Mouse (Mus musculus): ENCODE measurements around the gene Olfr975. TPM values are rescaled to one million over a fixed set of nuclear protein-coding genes. Genes with fewer than 3 reads are reported as not detected.

Gene Olfr975
- polyA plus RNA-seq, 1 experiment, result not detected

GRCm38 (mm10) chr9:39905106-39905505, 46.7 kb downstream of the Olfr975 start:
- WGBS, result 2% methylated on average over 6 of the region's 6 CpGs
- no peak for TF ChIP-seq CTCF (IDR thresholded peaks at IDR 0.05; ENCODE audit: control insufficient read depth, insufficient read depth, low read length)
- no peak for TF ChIP-seq POLR2A (IDR thresholded peaks at IDR 0.05; ENCODE audit: borderline replicate concordance, control insufficient read depth, low read depth, low read length)
- no peaks in the 10 kb centered on the region for H3K4me1 ChIP-seq (ENCODE audit: control insufficient read depth, insufficient read depth, low read length)
- H3K4me3 ChIP-seq (replicated peaks; ENCODE audit: control insufficient read depth, low read depth, low read length), result no peak overlapping the region
- H3K27ac ChIP-seq (ENCODE audit: control insufficient read depth, insufficient read depth, low read depth, low read length, poor library complexity), result no peak overlapping the region

Other genes with a start within 250 kb of the Olfr975 start
- gene Olfr149, start 244.9 kb downstream of the Olfr975 start, polyA plus RNA-seq (2011; ENCODE audit: insufficient read depth, insufficient read length, low replicate concordance, missing spikeins), result not detected in 2 replicates
- not detected in 2 replicates for gene Olfr965, start 240.7 kb downstream of the Olfr975 start, polyA plus RNA-seq (2011; ENCODE audit: insufficient read depth, insufficient read length, low replicate concordance, missing spikeins)
- gene Olfr150, start 221.1 kb downstream of the Olfr975 start, polyA plus RNA-seq (2011; ENCODE audit: insufficient read depth, insufficient read length, low replicate concordance, missing spikeins), result 1.1 and 5.3 TPM in 2 replicates
- gene Olfr967, start 205.8 kb downstream of the Olfr975 start, polyA plus RNA-seq (2011; ENCODE audit: insufficient read depth, insufficient read length, low replicate concordance, missing spikeins), result not detected in 2 replicates
- not detected in 2 replicates for gene Olfr968, start 168.8 kb downstream of the Olfr975 start, polyA plus RNA-seq (2011; ENCODE audit: insufficient read depth, insufficient read length, low replicate concordance, missing spikeins)
- not detected in 2 replicates for gene Olfr969, start 161.1 kb downstream of the Olfr975 start, polyA plus RNA-seq (2011; ENCODE audit: insufficient read depth, insufficient read length, low replicate concordance, missing spikeins)
- gene Olfr970, start 143.2 kb downstream of the Olfr975 start, polyA plus RNA-seq (2011; ENCODE audit: insufficient read depth, insufficient read length, low replicate concordance, missing spikeins), result not detected in 2 replicates
- gene Olfr971, start 115.2 kb downstream of the Olfr975 start, polyA plus RNA-seq (2011; ENCODE audit: insufficient read depth, insufficient read length, low replicate concordance, missing spikeins), result 0.65 TPM in 1 of 2 replicates, not detected in the other
- not detected in 2 replicates for gene Olfr972, start 85.6 kb downstream of the Olfr975 start, polyA plus RNA-seq (2011; ENCODE audit: insufficient read depth, insufficient read length, low replicate concordance, missing spikeins)
- not detected in 2 replicates for gene Olfr229, start 44.7 kb downstream of the Olfr975 start, polyA plus RNA-seq (2011; ENCODE audit: insufficient read depth, insufficient read length, low replicate concordance, missing spikeins)
- gene Olfr974, start 14.5 kb downstream of the Olfr975 start, polyA plus RNA-seq (2011; ENCODE audit: insufficient read depth, insufficient read length, low replicate concordance, missing spikeins), result not detected in 2 replicates
- not detected in 2 replicates for gene Olfr976, start 9.1 kb upstream of the Olfr975 start, polyA plus RNA-seq (2011; ENCODE audit: insufficient read depth, insufficient read length, low replicate concordance, missing spikeins)
- gene Olfr978, start 40.1 kb upstream of the Olfr975 start, polyA plus RNA-seq (2011; ENCODE audit: insufficient read depth, insufficient read length, low replicate concordance, missing spikeins), result not detected in 2 replicates
- not detected in 2 replicates for gene Olfr979, start 51.4 kb upstream of the Olfr975 start, polyA plus RNA-seq (2011; ENCODE audit: insufficient read depth, insufficient read length, low replicate concordance, missing spikeins)
- gene Olfr980, start 57.5 kb upstream of the Olfr975 start, polyA plus RNA-seq (2011; ENCODE audit: insufficient read depth, insufficient read length, low replicate concordance, missing spikeins), result not detected in 2 replicates
- not detected in 2 replicates for gene Olfr981, start 69.4 kb upstream of the Olfr975 start, polyA plus RNA-seq (2011; ENCODE audit: insufficient read depth, insufficient read length, low replicate concordance, missing spikeins)
- gene Olfr982, start 121.8 kb upstream of the Olfr975 start, polyA plus RNA-seq (2011; ENCODE audit: insufficient read depth, insufficient read length, low replicate concordance, missing spikeins), result not detected in 2 replicates
- not detected in 2 replicates for gene Olfr983, start 141.5 kb upstream of the Olfr975 start, polyA plus RNA-seq (2011; ENCODE audit: insufficient read depth, insufficient read length, low replicate concordance, missing spikeins)
- gene Olfr984, start 162.2 kb upstream of the Olfr975 start, polyA plus RNA-seq (2011; ENCODE audit: insufficient read depth, insufficient read length, low replicate concordance, missing spikeins), result not detected in 2 replicates
- gene Olfr985, start 178.1 kb upstream of the Olfr975 start, polyA plus RNA-seq (2011; ENCODE audit: insufficient read depth, insufficient read length, low replicate concordance, missing spikeins), result not detected in 2 replicates
- gene Tmem225, start 196.1 kb upstream of the Olfr975 start, polyA plus RNA-seq (2011; ENCODE audit: insufficient read depth, insufficient read length, low replicate concordance, missing spikeins), result not detected in 2 replicates
- gene Olfr986, start 228.9 kb upstream of the Olfr975 start, polyA plus RNA-seq (2011; ENCODE audit: insufficient read depth, insufficient read length, low replicate concordance, missing spikeins), result 0.40 TPM in 1 of 2 replicates, not detected in the other
- gene Zfp202, start 240.3 kb upstream of the Olfr975 start, polyA plus RNA-seq (2011; ENCODE audit: insufficient read depth, insufficient read length, low replicate concordance, missing spikeins), result 0.99 TPM in 1 of 2 replicates, not detected in the other

All from bone marrow, adult 2 months (tissue).